Mouse (Mus musculus) G1E (cell line): Measurements from ENCODE around the gene Trdmt1.

Experiments
- CTCF ChIP-seq: IDR thresholded peaks from 2 replicates; pipeline ENCODE4 v1.5.1; 2012; ENCODE audit warnings: low read depth, low read length, inconsistent platforms, mixed read lengths
- GATA1 ChIP-seq: IDR thresholded peaks from 2 replicates; pipeline ENCODE4 v1.6.1; 2012; ENCODE audit warnings: borderline replicate concordance, low read length, inconsistent platforms, mixed read lengths
- GATA2 ChIP-seq: IDR thresholded peaks from 2 replicates; pipeline ENCODE4 v1.6.1; 2012; ENCODE audit warnings: low read depth, low read length, inconsistent platforms, borderline replicate concordance
- POLR2AphosphoS5 ChIP-seq: IDR thresholded peaks from 2 replicates; pipeline ENCODE4 v1.6.1; 2012; ENCODE audit warnings: low read depth, low read length, inconsistent platforms; ENCODE audit not compliant: insufficient replicate concordance
- TAL1 ChIP-seq: conservative IDR thresholded peaks from 2 replicates; pipeline ENCODE4 v1.6.1; 2012; ENCODE audit warnings: low read depth, low read length, inconsistent platforms, mixed read lengths

DNA sequence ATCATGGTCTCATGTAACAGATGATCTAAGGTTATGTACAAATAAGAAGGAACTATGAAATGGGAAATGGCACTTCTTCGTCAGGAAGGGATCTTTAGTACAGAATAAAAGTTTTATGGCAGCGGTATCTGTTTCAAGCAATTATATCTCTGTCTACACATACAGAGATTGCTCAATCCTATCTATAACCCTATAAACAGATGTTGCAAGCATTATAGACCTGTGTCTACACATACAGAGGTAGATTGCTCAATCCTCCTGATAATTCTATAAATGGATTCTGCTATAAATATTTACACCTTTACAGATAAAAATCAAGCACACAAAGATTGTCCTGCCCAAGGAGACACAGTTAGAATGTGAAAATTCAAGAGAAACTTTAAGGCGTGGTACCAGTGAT is 74.4 kb downstream of the Trdmt1 start:
- TF ChIP-seq CTCF (no peak), TAL1 (no peak), GATA1 (no peak), POLR2AphosphoS5 (no peak), GATA2 (no peak)
